Comparison of ENCODE assay signal across 10 mouse cellular contexts in the genomic region with DNA sequence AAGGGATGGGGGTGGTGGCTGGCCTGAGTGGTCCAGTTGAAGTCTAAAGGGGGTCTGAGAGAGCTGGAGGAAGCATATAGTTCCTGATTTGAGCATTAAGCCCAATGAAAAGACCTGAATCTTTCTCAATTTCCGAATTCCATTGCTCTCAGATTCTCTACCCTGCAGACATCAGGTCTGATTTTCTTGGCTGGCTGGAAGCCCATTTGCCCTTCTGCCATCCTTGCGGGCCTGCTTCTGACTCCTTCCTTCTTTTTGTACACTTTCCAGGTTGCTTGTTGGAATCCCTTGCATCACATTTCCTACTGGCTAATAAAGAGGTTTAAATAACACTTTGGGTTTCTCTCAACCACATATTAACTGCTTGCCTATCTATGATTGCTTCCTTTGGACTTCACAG. TPM values are rescaled to one million over a fixed set of nuclear protein-coding genes. Genes with fewer than 3 reads are reported as not detected.
A peak's percentile ranks its signal among the peaks of the same experiment; 100 is the strongest.
DNase-seq lines count a peak whose midpoint lies in the region; ATAC-seq and TF ChIP-seq lines count a peak whose summit lies in the region.
"Had no signal": no experiment of that assay in that cellular context is flagged by ENCODE, and none has a peak within 500 bp of the region (broad histone marks: within the 10 kb centered on the region; RNA-seq: fewer than 3 reads in every experiment).

No protein-coding gene starts in this region.

- 70% methylated on average over 2 of the region's 2 CpGs for WGBS in forebrain, embryonic 15.5 days
- WGBS in forebrain, embryonic 12.5 days = 77% methylated on average over 2 of the region's 2 CpGs
- 66% methylated on average over 2 of the region's 2 CpGs for WGBS in kidney, postnatal 0 days
- 69% methylated on average over 2 of the region's 2 CpGs for WGBS in kidney, embryonic 14.5 days
- 75% methylated on average over 2 of the region's 2 CpGs for WGBS in midbrain, embryonic 15.5 days

- ATAC-seq in forebrain, embryonic 15.5 days (replicated peaks) = no peak
- ATAC-seq in forebrain, embryonic 12.5 days (ENCODE audit: low FRiP score) = no peak
- ATAC-seq in kidney, postnatal 0 days (replicated peaks; ENCODE audit: low FRiP score, low read depth) = no peak
- no peak for ATAC-seq in kidney, embryonic 14.5 days (ENCODE audit: low FRiP score, low TSS enrichment)
- ATAC-seq in midbrain, embryonic 15.5 days (replicated peaks) = no peak

- H3K4me2 ChIP-seq in forebrain, embryonic 15.5 days (replicated peaks) = peak overlapping the region; percentile 80; the same call in 1 of the 2 replicates
- no peak overlapping the region for H3K4me2 ChIP-seq in forebrain, embryonic 12.5 days
- 0 out of 2 replicates have a peak overlapping the region, but pooled peaks have one; percentile 25 for H3K4me2 ChIP-seq in kidney, postnatal 0 days (ENCODE audit: low read length)
- no peak overlapping the region for H3K4me2 ChIP-seq in kidney, embryonic 14.5 days (replicated peaks; ENCODE audit: low read depth, low read length)
- H3K4me2 ChIP-seq in midbrain, embryonic 15.5 days = peak overlapping the region; percentile 76

- peak overlapping the region; percentile 62 for H3K4me3 ChIP-seq in forebrain, embryonic 15.5 days
- no peak overlapping the region for H3K4me3 ChIP-seq in forebrain, embryonic 12.5 days (replicated peaks)
- H3K4me3 ChIP-seq in kidney, postnatal 0 days (replicated peaks; ENCODE audit: low read depth, low read length) = no peak overlapping the region
- H3K4me3 ChIP-seq in kidney, embryonic 14.5 days (ENCODE audit: low read length) = no peak overlapping the region
- no peak overlapping the region for H3K4me3 ChIP-seq in midbrain, embryonic 15.5 days

- TF ChIP-seq CTCF in kidney, postnatal 0 days (IDR thresholded peaks at IDR 0.05; ENCODE audit: low read depth) = no peak

- peaks cover 12% of the 10 kb centered on the region for H3K27me3 ChIP-seq in forebrain, embryonic 15.5 days
- H3K27me3 ChIP-seq in forebrain, embryonic 12.5 days = peaks cover 94% of the 10 kb centered on the region
- H3K27me3 ChIP-seq in kidney, postnatal 0 days (ENCODE audit: insufficient read depth, low read length) = 0 out of 2 replicates have a peak, but pooled peaks cover 10% of the 10 kb centered on the region
- peaks cover 10% of the 10 kb centered on the region; the same call in 1 of the 2 replicates for H3K27me3 ChIP-seq in kidney, embryonic 14.5 days (ENCODE audit: control insufficient read depth, insufficient read depth, low read length)
- H3K27me3 ChIP-seq in midbrain, embryonic 15.5 days (replicated peaks) = peaks cover 50% of the 10 kb centered on the region

- H3K9ac ChIP-seq in forebrain, embryonic 15.5 days (replicated peaks) = no peak overlapping the region
- no peak overlapping the region for H3K9ac ChIP-seq in forebrain, embryonic 12.5 days
- H3K9ac ChIP-seq in kidney, postnatal 0 days (ENCODE audit: low read depth, low read length) = no peak overlapping the region
- no peak overlapping the region for H3K9ac ChIP-seq in kidney, embryonic 14.5 days (ENCODE audit: low read depth, low read length)
- no peak overlapping the region for H3K9ac ChIP-seq in midbrain, embryonic 15.5 days

- no peaks in the 10 kb centered on the region for H3K9me3 ChIP-seq in forebrain, embryonic 15.5 days
- no peaks in the 10 kb centered on the region for H3K9me3 ChIP-seq in forebrain, embryonic 12.5 days
- no peaks in the 10 kb centered on the region for H3K9me3 ChIP-seq in kidney, postnatal 0 days (replicated peaks; ENCODE audit: low read length)
- no peaks in the 10 kb centered on the region for H3K9me3 ChIP-seq in kidney, embryonic 14.5 days (ENCODE audit: control insufficient read depth, low read length)
- no peaks in the 10 kb centered on the region for H3K9me3 ChIP-seq in midbrain, embryonic 15.5 days

- DNase-seq in kidney, postnatal 0 days (ENCODE audit: low spot score) = no peak
- peak; percentile 63 for DNase-seq in cerebellum, postnatal 10 days
- no peak for DNase-seq in spleen, postnatal 14 days (ENCODE audit: low spot score in 2 of 2)
- no peak for DNase-seq in adrenal gland, adult 8-10 months

- peaks cover 18% of the 10 kb centered on the region for H3K4me1 ChIP-seq in forebrain, embryonic 15.5 days
- H3K4me1 ChIP-seq in forebrain, embryonic 12.5 days = 0 out of 2 replicates have a peak, but pooled peaks cover 2% of the 10 kb centered on the region
- no peaks in the 10 kb centered on the region for H3K4me1 ChIP-seq in kidney, postnatal 0 days (replicated peaks; ENCODE audit: insufficient read depth, low read length)
- no peaks in the 10 kb centered on the region for H3K4me1 ChIP-seq in kidney, embryonic 14.5 days (ENCODE audit: control insufficient read depth, insufficient read depth, low read length)
- H3K4me1 ChIP-seq in midbrain, embryonic 15.5 days = peaks cover 14% of the 10 kb centered on the region

- H3K36me3 ChIP-seq in forebrain, embryonic 15.5 days = no peaks in the 10 kb centered on the region
- no peaks in the 10 kb centered on the region for H3K36me3 ChIP-seq in forebrain, embryonic 12.5 days (replicated peaks)
- no peaks in the 10 kb centered on the region for H3K36me3 ChIP-seq in kidney, postnatal 0 days (ENCODE audit: insufficient read depth, low read length)
- H3K36me3 ChIP-seq in kidney, embryonic 14.5 days (ENCODE audit: control insufficient read depth, insufficient read depth, low read length) = no peaks in the 10 kb centered on the region
- no peaks in the 10 kb centered on the region for H3K36me3 ChIP-seq in midbrain, embryonic 15.5 days (replicated peaks)

- no peak overlapping the region for H3K27ac ChIP-seq in forebrain, embryonic 15.5 days (replicated peaks)
- H3K27ac ChIP-seq in forebrain, embryonic 12.5 days = no peak overlapping the region
- H3K27ac ChIP-seq in kidney, postnatal 0 days = no peak overlapping the region
- H3K27ac ChIP-seq in kidney, embryonic 14.5 days (ENCODE audit: low read depth, low read length) = no peak overlapping the region
- no peak overlapping the region for H3K27ac ChIP-seq in midbrain, embryonic 15.5 days
- H3K27ac ChIP-seq: macrophage; stomach, postnatal 0 days had no signal

RNA-seq across cellular contexts. Expression of a gene that starts 2.6 kb away (rescaled TPM):
- 3.6 and 5.1 TPM in 2 replicates for polyA plus RNA-seq in forebrain, embryonic 15.5 days (2015; fragmentation: Nextera tagmentation; extraction: Ambion mirVana)
- polyA plus RNA-seq in forebrain, embryonic 12.5 days (2016; fragmentation: Nextera tagmentation; extraction: Ambion mirVana) = 2.8 and 3.0 TPM in 2 replicates
- polyA plus RNA-seq in kidney, postnatal 0 days (2015; fragmentation: Nextera tagmentation; extraction: Ambion mirVana) = 10.3 and 11.0 TPM in 2 replicates
- 3.8 and 4.0 TPM in 2 replicates for polyA plus RNA-seq in kidney, embryonic 14.5 days (2014; fragmentation: Nextera tagmentation; extraction: Ambion mirVana)
- 4.8 and 6.3 TPM in 2 replicates for polyA plus RNA-seq in midbrain, embryonic 15.5 days (2015; fragmentation: Nextera tagmentation; extraction: Ambion mirVana)
- 10 to 100 TPM; 31.6 to 64.3 (median 46.3) TPM for total RNA-seq in adrenal gland, adult 8-10 months (2022)

Comparison
In these comparisons a context has a peak if more than half of its experiments do, and no peak if none do; other contexts are left out.
1. H3K4me2 ChIP-seq: peak in forebrain, embryonic 15.5 days (single experiment), kidney, postnatal 0 days (single experiment) and midbrain, embryonic 15.5 days (single experiment); none in forebrain, embryonic 12.5 days (single experiment) and kidney, embryonic 14.5 days (single experiment).
2. DNase-seq: peak in cerebellum, postnatal 10 days (2 of 2); none in kidney, postnatal 0 days (single experiment), spleen, postnatal 14 days (0 of 2) and adrenal gland, adult 8-10 months (single experiment).